Mouse (Mus musculus) E14TG2a.4 (cell line): ENCODE measurements around the gene Tcf7l2.

Experiments used
- H3K27me3 ChIP-seq: 2 replicates; pipeline ENCODE4 v1.6.1; 2014; ENCODE audit warnings: low read length, control low read depth; ENCODE audit not compliant: insufficient read depth
- H3K36me3 ChIP-seq: 2 replicates; pipeline ENCODE4 v1.6.1; 2014; ENCODE audit warnings: low read length, control low read depth; ENCODE audit not compliant: insufficient read depth
- H3K4me1 ChIP-seq: replicated peaks from 2 replicates; pipeline ENCODE4 v1.6.1; 2014; ENCODE audit warnings: low read depth, low read length, control low read depth
- H3K4me3 ChIP-seq: replicated peaks from 2 replicates; pipeline ENCODE4 v1.5.1; 2014; ENCODE audit warnings: mild to moderate bottlenecking, low read length
- H3K9me3 ChIP-seq: 2 replicates; pipeline ENCODE4 v1.6.1; 2014; ENCODE audit warnings: low read length, control low read depth
- CTCF ChIP-seq: conservative IDR thresholded peaks from 2 replicates; pipeline ENCODE4 v1.5.1; 2014; ENCODE audit warnings: low read length
- NANOG ChIP-seq: IDR thresholded peaks from 2 replicates; pipeline ENCODE4 v1.6.1; 2014; ENCODE audit warnings: borderline replicate concordance, low read length, mixed read lengths
- POU5F1 ChIP-seq: IDR thresholded peaks from 2 replicates; pipeline ENCODE4 v1.6.1; 2014; ENCODE audit warnings: low read length, borderline replicate concordance

The Tcf7l2 gene

DNA sequence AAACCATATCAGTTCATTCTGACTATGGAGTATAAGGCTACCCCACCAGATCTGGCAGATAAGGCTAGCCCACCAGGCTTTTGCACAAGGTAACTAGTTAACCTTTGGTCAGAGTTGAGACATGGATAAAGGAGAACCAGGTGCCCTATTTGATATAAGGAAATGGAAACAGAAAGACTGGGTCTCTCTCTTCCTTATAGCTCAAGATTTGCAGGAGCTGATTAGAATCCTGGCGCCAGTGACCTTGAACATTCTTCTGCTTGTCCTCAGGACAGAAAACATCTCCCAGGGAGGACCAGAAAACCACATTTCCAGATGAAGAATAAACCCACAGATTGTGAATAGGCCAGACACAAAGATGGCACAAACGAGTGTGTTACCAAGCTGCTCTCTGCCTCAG is 123.4 kb downstream of the Tcf7l2 start:
- no peaks in the 10 kb centered on the region for H3K36me3 ChIP-seq
- peaks cover 7% of the 10 kb centered on the region for H3K4me1 ChIP-seq
- no peaks in the 10 kb centered on the region for H3K9me3 ChIP-seq
- no peak overlapping the region for H3K4me3 ChIP-seq
- H3K27me3 ChIP-seq: no peaks in the 10 kb centered on the region
- TF ChIP-seq NANOG (no peak), CTCF (no peak), POU5F1 (no peak)

DNA sequence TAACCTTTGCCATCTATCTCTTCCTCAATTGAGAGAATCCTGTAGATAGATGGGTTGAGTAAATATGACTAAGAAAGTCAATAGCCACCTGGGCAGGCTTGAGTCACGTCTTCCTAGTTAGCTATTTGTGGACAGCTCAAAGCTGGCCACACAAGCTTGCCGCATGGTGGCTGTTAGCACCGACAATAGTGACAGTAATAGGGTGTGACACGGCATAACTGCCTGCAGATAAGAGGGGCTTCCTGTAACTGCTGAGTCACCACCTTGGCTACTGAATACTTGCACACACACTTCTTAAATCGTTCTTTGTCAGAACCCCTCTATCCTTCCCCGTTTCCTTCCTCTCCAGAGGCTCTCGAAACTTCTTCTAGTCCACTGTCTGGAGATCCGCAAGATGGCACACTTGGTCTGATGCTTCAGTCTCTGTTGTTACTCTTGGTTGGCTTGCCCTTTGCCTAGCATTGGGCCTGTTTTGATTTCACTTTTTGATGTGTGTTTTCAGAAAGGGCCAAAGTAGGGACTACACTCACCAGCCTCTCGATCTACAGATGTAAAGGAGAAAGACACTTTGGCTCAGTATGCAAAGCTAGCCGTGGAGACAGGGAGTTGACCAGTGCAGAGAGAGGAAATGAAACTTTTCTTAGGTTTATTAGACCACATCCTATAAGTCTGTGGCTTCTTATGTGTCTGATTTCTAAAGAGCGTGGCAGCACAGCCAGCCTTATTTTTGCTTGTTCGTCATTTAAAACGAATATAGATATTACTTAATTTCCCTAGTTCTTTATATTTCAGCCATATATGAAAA is 124.4 kb downstream of the Tcf7l2 start:
- H3K36me3 ChIP-seq: no peaks in the 10 kb centered on the region
- no peak overlapping the region for H3K4me3 ChIP-seq
- peaks cover 14% of the 10 kb centered on the region for H3K4me1 ChIP-seq
- no peaks in the 10 kb centered on the region for H3K9me3 ChIP-seq
- H3K27me3 ChIP-seq: no peaks in the 10 kb centered on the region
- no peak for TF ChIP-seq NANOG
- TF ChIP-seq POU5F1: no peak
- no peak for TF ChIP-seq CTCF

DNA sequence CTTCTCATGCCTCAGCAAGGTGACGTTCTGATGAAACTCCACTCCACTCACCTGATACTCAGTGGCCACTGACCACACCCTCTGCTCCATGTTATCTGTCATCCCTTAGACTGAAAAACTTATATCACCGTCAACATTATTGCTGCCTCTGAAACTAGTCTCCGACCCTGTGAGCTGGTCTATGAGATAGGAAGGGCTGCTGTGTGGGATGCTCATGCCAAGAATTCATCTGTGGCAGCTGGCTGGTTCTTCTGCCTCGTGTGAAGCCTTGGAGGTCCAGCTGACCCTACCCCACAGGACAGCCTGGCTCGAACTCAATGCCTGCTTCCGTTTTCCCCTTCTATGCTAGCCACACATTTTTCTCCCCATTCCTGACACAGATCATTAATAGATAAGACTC is 125.6 kb downstream of the Tcf7l2 start:
- Histone ChIP-seq H3K36me3 (no peaks in the 10 kb centered on the region), H3K9me3 (no peaks in the 10 kb centered on the region), H3K4me3 (no peak overlapping the region), H3K4me1 (peaks cover 17% of the 10 kb centered on the region), H3K27me3 (no peaks in the 10 kb centered on the region)
- TF ChIP-seq NANOG (no peak), CTCF (no peak), POU5F1 (no peak)

DNA sequence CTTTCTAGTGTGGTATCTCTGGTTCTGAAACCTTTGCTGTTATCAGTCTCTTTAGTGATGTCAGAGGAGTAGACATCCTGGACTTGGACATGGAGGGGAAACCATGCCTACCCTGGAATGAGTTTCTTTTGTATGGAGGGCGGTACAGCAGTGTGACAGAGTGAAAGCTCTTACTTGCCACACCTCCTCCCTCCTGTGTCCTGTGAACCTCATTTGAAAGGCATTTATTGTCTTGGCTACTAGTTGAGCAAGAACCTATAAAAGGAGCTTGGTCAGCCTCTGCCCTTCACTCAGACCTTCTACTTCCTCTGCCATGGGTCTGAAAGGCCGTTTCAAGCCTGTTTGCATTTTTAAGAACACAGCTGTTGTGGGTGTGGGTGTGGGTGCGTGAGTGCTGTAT is 126.3 kb downstream of the Tcf7l2 start:
- Histone ChIP-seq H3K9me3 (no peaks in the 10 kb centered on the region), H3K36me3 (no peaks in the 10 kb centered on the region), H3K4me1 (peaks cover 17% of the 10 kb centered on the region), H3K27me3 (no peaks in the 10 kb centered on the region), H3K4me3 (no peak overlapping the region)
- no peak for TF ChIP-seq CTCF
- no peak for TF ChIP-seq NANOG
- TF ChIP-seq POU5F1: no peak

DNA sequence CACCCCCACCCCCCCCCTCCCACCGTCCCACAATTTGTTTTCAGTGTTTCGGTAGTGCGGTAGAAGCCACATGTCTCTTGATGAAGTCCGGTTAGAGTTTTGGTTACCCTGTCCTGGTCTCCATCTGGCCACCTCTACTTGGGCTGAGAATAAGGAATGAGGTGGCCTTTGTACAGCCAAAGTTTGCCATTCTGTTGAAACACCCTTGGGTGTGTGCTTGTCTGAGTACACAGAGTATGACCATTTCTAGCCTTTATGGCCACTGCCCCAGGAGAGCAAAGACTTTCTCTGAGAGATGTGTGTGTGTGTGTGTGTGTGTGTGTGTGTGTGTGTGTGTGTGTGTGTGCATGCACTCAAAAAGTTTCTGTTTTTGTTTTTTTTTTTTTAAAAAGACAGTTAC is 127.0 kb downstream of the Tcf7l2 start:
- Histone ChIP-seq H3K4me3 (no peak overlapping the region), H3K9me3 (no peaks in the 10 kb centered on the region), H3K27me3 (no peaks in the 10 kb centered on the region), H3K4me1 (peaks cover 17% of the 10 kb centered on the region), H3K36me3 (no peaks in the 10 kb centered on the region)
- TF ChIP-seq NANOG (no peak), CTCF (no peak), POU5F1 (no peak)

DNA sequence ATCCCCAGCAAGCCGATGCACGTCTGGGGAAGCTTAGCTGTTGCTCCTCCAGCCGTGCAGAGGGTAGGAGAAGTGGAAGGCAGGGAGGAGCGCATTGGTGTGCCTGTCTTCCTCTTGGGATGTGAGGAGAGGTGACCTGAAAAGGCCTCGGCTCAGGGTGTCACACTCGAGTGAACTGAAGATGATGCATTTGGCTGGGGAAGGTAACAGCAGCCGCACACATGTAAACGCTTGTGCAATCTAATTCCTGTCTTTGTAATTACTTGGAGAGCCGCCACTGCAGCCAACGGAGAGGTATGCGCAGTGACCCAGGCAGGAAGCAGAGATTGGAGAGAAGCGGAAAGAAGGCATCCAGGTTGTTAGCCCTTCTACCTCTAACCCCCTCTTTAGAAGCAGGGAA is 129.2 kb downstream of the Tcf7l2 start:
- no peaks in the 10 kb centered on the region for H3K36me3 ChIP-seq

DNA sequence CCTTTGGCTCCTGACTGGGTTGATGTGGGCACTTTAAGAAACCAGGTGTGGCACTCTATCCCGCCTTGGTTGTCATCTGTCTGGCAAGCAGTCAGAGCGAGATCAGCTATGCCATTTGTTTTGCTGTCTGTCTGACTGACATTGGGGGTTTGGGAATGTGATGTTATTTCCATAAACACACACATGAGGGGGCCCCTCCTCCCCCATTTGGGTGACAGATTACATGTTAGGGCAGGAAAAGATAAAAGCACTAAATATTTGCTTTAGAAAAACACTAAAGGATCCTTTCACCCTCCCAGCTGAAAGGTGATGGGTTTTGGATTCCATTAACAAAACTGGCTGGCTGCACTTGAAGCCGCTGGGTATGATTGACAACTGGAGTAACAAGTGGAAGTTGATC is 129.9 kb downstream of the Tcf7l2 start:
- no peaks in the 10 kb centered on the region for H3K27me3 ChIP-seq
- no peak overlapping the region for H3K4me3 ChIP-seq
- peaks cover 17% of the 10 kb centered on the region for H3K4me1 ChIP-seq
- TF ChIP-seq NANOG (no peak), CTCF (no peak), POU5F1 (no peak)
- H3K9me3 ChIP-seq: no peaks in the 10 kb centered on the region
- no peaks in the 10 kb centered on the region for H3K36me3 ChIP-seq

More for the DNA sequence above, 129.2 kb downstream of the Tcf7l2 start:
- Histone ChIP-seq H3K9me3 (no peaks in the 10 kb centered on the region), H3K27me3 (no peaks in the 10 kb centered on the region), H3K4me3 (no peak overlapping the region), H3K4me1 (peaks cover 17% of the 10 kb centered on the region)
- TF ChIP-seq NANOG (no peak), CTCF (no peak), POU5F1 (no peak)

DNA sequence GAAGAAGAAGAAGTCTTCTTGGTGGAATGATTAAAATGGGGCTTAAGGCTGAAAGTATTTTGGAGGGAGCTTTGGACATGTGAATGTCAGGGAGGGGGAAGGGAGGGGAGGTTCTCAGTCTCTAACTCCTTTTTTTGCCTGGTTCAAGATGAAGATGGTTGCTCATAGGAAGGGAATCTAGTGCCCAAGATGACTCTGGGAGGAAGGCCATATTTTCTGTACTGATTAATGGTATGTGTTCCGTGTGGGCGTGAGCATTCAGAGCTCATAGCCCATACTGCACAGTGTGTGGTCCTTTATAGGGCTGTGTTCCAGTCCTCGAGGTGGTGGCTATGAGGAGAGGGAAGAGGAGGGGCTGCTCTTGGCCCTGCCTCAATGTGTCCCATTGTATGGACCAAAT is 131.6 kb downstream of the Tcf7l2 start:
- H3K9me3 ChIP-seq: no peaks in the 10 kb centered on the region
- H3K27me3 ChIP-seq: no peaks in the 10 kb centered on the region
- H3K4me1 ChIP-seq: peaks cover 15% of the 10 kb centered on the region
- no peak overlapping the region for H3K4me3 ChIP-seq
- TF ChIP-seq NANOG: no peak
- TF ChIP-seq CTCF: no peak
- TF ChIP-seq POU5F1: no peak
- no peaks in the 10 kb centered on the region for H3K36me3 ChIP-seq

DNA sequence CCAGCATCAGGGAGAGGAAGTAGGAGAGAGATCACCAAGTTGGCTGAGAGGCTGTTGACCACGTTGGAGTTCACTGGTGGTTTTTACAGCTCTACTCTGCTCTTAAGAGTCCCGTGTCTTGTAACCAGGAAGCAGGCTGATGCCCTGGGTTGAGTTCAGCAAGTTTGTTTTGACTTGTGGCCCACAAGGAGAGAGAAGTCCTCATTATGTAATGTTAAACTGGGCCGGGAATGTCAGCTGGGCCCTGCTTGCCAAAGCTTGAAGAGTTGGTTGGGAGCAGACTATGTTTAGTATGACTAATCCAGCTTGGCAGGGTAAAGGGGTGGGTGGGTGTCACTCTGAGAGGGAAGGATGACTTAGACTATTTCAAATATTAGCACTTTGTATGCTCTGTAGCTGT is 134.9 kb downstream of the Tcf7l2 start:
- no peaks in the 10 kb centered on the region for H3K27me3 ChIP-seq
- H3K9me3 ChIP-seq: no peaks in the 10 kb centered on the region
- TF ChIP-seq NANOG (no peak), POU5F1 (no peak), CTCF (no peak)
- H3K4me1 ChIP-seq: peaks cover 4% of the 10 kb centered on the region
- H3K4me3 ChIP-seq: no peak overlapping the region
- H3K36me3 ChIP-seq: no peaks in the 10 kb centered on the region
